Mouse (Mus musculus) adrenal gland, adult 8-10 months (tissue): Measurements from ENCODE around the gene Gas7. TPM values are rescaled to one million over a fixed set of nuclear protein-coding genes. Genes with fewer than 3 reads are reported as not detected.
A peak's percentile ranks its signal among the peaks of the same experiment; 100 is the strongest.

Experiments used
- DNase-seq: peaks from one replicate; pipeline ENCODE4 v3.0.0; 2022
- total RNA-seq, 4 experiments: library from RNA; stranded (reverse); gene quantifications; 2 replicates each; pipeline ENCODE4 v1.2.4; 2022

Gas7 gene
- total RNA-seq, 4 experiments from 2014 or later = 48.7 to 104 (median 74.3) TPM

DNA sequence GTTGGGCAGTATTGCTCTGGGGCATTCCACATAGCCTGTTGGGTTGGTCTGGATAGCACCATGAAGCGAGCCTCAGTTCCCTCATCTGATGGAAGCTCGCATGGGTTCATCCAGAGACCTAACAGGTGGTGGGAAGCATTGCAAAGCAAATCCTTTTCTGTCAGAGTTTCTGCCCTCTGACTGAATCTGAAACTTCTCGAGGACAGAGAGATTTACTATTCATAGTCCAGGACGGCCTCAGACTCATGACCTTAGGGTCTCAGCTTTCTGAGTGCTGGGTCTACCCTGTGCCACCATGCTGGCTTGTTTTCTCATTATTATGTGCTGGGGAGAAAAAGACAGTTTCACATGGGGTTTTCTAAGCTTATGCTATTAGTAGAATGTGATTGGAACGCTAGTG is 122.2 kb downstream of the Gas7 start:
- DNase-seq = no peak

DNA sequence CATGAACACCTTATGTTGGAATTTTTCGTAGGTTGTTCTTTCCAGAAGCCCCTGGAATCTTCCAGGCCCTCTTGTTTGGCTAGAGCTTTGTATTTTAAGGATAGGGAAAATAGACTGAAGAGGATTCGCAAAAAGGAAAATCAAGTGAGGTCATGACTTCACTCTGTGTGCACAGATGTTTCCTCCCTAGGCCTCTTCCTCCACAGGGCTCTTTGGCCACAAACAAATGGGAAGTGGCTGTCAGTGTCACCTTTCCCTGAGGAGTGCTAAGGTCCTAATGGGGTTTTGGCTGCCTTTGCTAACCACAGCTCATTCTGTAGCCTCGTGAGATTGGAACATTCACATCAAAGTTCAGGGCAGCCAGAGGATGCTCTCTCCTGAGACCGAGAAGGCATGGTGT is 122.8 kb downstream of the Gas7 start:
- DNase-seq = no peak

GRCm38 (mm10) chr11:67579136-67579535 is 123.9 kb downstream of the Gas7 start:
- no peak for DNase-seq

- DNase-seq = no peak
Measured at GRCm38 (mm10) chr11:67581549-67581948, 126.3 kb downstream of the Gas7 start.

- DNase-seq = no peak
Measured at GRCm38 (mm10) chr11:67582570-67582969, 127.3 kb downstream of the Gas7 start.

GRCm38 (mm10) chr11:67585016-67585415 is 129.8 kb downstream of the Gas7 start:
- no peak for DNase-seq

DNA sequence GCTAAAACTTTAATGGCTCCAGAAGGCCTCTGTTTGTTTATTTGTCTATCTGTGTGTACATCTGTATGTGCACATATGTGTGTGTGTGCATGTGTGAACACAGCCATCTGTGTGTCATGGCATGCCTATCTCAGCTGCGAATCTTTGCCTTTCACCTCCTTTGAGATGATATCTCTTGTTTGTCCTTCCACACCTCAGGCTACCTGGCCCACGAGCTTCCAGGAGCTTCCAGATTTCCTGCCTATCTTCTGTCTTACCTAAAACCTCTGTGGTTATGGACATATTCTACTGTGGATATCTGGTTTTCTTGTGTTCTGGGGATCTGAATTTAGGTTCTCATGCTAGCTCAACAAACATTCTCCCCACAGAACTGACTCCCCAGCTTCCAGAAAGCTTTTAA is 130.4 kb downstream of the Gas7 start:
- DNase-seq = no peak

DNA sequence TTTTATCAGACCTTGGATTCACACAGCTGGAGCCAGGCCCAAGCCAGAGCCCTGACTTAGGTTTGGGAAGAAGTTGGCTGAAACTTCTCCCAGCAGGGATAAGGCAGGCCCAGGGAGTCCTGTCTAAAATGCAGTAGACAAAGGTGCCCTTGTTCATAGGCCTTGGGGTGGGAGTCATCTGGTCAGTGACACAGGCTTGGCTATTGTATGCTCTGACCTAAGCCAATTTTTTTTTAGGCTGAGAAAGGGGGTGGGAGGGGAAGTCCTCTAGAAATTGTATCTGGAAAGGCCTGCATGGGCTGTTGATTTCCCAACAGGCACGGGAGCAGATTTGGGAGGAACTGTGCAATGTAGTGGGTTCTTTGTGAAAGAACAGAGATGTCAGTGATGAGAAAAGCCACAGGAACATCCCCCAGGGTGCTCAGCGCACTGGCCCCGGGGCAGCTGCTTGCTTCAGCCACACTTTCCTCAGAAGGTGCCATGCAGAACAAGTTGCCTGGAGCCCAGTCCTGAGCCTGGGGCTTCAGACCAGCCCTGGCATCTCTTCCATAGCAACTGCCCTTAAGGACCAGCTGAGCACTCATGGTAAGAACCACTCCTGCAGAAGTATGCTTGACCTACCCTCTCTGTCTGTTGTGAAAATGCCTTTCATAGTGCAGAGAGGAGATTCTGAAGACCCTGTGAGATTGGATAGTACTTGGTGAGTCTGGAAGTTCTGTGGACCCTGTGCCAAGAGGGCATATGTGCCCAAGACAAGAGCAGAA is 131.2 kb downstream of the Gas7 start:
- DNase-seq = peak; percentile 78

GRCm38 (mm10) chr11:67588196-67588827 is 133.1 kb downstream of the Gas7 start:
- no peak for DNase-seq

- peak; percentile 52 for DNase-seq
Measured at GRCm38 (mm10) chr11:67588828-67589314, 133.6 kb downstream of the Gas7 start.

DNA sequence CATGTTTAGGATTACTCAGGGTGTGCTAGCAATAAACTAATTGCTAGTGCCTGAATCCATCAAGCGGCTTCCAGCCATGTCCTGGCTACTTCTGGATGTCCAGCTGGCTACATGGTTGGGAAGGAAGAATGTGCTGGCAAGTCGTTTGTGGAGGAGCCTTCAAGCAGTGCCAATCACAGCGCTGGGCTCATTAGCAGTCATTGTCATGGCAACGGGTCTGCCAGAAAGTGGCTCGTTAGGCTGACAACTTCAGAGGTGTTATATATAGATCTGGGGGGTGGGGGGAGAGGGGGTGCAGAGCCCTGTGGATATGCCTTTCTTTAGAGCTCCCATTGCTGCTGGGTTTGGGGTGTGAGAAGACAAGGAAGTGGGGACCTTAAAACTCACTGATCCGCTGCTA is 141.0 kb downstream of the Gas7 start:
- DNase-seq = no peak

DNA sequence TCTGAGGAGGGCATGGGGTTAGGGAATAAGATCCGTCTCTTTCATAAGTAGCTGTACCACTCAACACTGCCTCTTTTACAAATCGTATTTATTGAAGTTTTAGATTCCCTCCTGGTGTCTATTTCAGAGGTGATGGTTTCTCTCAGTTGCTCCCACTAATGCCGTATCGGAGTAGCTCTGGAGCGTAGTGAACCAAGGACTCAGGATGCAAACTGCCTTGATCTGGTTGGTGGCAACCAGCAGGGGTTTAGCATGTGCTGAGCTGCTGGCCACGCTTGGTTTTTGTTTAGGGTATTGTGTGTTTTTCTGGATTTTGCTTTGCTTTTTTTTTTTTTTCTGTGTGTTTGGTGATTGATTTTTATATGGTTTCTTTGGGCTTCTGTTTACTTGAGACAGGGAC is 141.6 kb downstream of the Gas7 start:
- DNase-seq = no peak

DNA sequence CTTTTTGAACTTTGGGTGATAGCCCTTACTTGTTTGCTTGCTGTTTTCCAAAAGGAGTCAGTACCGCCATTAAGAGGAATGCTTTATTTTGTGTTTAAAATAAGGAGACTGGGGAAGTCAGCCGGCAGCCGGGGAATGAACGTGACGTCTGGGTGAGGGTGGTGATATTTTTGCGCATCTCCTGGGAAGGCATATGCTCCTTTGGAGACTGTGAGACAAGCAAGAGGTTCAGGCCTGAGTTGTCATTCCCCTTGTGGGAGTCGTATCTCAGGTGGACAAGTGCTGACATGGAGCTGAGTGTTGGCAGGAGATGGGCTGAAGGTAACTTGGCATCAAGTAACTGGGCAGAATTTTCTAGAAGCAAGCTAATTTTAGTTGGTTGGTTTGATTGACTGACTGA is 142.2 kb downstream of the Gas7 start:
- no peak for DNase-seq

DNA sequence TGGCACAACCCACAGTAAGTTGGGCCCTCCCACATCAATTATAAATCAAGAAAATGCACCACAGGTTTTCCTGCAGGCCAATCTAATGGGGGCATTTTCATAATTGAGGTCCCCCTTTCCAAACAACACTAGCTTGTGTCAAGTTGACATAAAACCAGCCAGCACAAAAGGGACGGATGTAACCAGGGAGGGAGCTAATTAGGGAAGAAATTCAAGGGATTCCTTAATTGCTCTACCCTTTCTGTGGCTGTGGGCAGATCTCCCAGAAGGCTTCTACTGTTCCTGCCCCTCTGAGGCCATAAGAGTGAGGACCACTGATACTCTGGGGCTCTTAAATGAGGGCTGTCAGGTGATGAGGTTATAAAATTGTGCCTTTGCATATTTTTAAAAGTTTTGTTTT is 143.9 kb downstream of the Gas7 start:
- DNase-seq = no peak

- no peak for DNase-seq
Measured at GRCm38 (mm10) chr11:67600710-67601430, 145.6 kb downstream of the Gas7 start.

- DNase-seq = no peak
Measured at GRCm38 (mm10) chr11:67602711-67603369, 147.6 kb downstream of the Gas7 start.

GRCm38 (mm10) chr11:67604481-67604880 is 149.2 kb downstream of the Gas7 start:
- DNase-seq = no peak

- DNase-seq = no peak
Measured at GRCm38 (mm10) chr11:67608114-67608683, 153.0 kb downstream of the Gas7 start.

DNA sequence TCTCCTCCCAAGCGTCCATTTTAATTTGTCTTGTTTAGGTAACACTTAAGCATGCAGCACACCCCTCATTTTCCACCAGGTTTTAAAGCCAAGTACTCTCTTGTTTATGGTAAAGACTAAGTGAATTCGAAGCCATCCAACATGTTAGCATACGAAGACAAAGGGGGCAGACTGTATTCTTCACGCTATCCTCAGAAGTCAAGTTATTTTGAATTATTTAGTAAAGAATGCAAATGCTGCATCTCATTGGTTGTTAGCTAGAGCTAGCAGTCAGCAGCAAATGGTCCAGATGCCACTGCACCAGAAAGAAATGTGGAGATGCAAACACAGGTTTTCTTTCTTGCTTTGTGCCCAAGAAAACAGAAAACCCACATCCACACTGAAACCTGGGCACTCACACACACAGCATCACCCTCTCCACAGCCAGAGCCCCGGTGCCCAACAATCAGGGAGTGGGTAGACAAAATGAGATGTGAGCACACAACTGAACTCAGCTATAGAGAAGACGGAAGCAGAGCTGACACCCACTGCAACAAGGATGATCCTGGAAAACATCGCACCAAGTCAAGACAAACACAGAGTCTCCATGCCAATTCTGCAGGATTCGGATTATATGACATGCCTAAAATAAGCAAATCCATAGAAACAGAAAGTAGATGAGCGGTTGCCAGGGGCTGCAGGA is 157.1 kb downstream of the Gas7 start:
- DNase-seq = no peak

- DNase-seq = no peak
Measured at GRCm38 (mm10) chr11:67616557-67617239, 161.5 kb downstream of the Gas7 start.

GRCm38 (mm10) chr11:67622340-67622739 is 167.1 kb downstream of the Gas7 start:
- no peak for DNase-seq
